Mouse (Mus musculus): ENCODE data around the gene 2610528J11Rik.
"Not testable (repeated sequence)": the region's sequence is repeated elsewhere in the genome, so short reads cannot be mapped to it uniquely, and the experiment has no call there.

Gene 2610528J11Rik

DNA sequence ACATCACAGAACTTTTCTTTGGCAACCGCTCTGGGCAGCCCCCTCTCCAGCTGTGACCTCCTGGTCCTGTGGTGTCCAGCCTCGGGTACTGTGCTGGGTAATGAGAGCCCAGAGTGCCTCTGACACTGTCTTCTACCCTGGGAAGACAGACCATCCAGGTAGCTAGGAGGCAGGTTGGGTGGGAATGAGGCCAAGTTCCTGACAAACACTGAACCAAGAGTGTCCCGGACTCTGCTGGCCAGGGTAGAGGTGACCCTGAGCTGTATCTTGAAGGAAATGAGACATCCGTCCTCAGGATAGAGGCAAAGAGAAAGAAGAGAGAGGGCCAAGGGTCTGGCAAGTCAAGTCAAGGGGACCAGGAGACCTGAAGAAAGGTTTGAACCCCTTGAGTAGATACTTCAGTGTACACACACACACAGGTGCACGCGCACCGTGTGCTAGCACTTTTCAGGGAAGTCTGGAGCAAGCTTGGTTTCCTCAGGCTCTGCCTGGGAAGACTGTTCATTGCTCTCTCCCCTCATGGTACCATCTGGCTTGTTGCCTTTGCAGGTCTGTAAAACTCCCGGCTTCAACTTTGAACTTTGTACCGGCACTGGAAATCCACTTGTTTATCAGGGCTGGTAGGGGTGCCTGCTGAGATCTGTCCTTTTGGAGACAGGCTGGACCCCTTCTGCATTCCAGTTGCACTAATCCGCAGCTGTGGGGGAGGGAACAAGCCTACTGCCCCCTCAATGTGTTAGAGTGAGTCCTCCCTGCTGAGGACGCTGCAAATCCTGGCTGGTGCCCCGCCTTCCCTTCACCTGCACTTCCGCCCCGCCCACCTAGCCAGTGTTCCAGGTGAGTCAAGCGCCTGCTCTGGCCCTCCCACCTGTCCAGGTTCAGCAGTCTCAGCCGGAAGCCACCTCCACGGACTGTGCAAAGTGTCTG is at the start of gene 2610528J11Rik:
Gene 2610528J11Rik, plus strand, starts transcription at position 592 of the 927 bp plus-strand sequence.
- DNase-seq = peak; percentile 93

DNA sequence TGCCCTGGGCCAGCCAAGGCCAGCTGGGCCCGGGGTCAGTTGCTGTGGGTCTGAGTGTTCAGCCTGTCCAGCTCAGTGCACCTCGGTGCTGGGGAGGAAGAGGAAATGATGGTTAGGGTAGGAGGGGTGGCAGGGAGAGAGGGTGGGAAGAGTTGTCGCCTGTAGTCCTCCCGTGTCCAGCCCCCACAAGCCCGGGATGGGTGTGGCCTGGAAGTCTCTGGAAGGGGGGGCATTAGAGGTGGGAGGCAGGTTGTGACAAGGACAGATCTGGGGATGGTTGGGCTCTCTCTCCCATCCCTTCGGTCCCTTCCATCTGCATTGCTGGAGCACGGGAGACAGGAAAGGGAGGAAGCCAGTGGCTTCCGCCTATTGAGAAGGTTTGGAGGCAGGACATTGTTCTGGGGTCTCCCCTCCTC is 37.1 kb upstream of the 2610528J11Rik start, which contains the start of gene Tie1:
Gene Tie1, minus strand, starts transcription at position 345 of the 416 bp plus-strand sequence.
- DNase-seq = peak; percentile 79

GRCm38 (mm10) chr4:118490461-118490860 is 36.3 kb upstream of the 2610528J11Rik start:
- no peak for DNase-seq

DNA sequence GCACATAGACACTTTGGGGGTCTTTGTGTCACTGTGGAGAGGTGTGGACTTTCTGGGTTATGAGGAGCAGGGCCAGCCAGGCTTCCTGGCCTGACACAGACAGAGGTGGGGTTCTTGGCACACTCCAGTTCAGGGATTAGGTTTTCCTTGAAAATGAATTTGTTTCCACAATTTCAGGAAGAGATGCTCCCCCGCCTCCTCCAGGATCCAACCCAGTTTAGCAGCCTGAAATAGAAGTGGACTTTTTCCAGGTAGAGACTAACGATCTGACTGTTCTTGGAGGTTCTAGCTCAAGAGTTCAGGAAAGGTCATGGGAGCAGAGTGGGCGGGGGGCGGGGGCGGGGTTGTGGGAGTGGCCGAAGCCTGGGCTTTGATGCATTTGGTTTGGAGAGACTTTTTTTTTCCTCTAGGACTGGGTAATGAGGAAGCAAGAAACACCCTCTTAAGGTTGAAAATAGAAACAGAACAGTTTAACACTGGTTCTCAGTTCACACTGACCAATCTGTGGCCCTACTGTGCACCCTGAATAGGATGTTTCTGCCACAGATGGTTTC is 26.6 kb upstream of the 2610528J11Rik start:
- peak; percentile 80 for DNase-seq

GRCm38 (mm10) chr4:118500792-118501191 is 26.0 kb upstream of the 2610528J11Rik start:
- DNase-seq = peak; percentile 68

GRCm38 (mm10) chr4:118505551-118505950 is 21.2 kb upstream of the 2610528J11Rik start:
- DNase-seq = no peak

- DNase-seq = not testable (repeated sequence)
Measured at GRCm38 (mm10) chr4:118507171-118507570, 19.6 kb upstream of the 2610528J11Rik start.

- no peak for DNase-seq
Measured at GRCm38 (mm10) chr4:118509050-118509449, 17.7 kb upstream of the 2610528J11Rik start.

GRCm38 (mm10) chr4:118516699-118517496 is 9.9 kb upstream of the 2610528J11Rik start:
- peak; percentile 78 for DNase-seq

- no peak for DNase-seq
Measured at GRCm38 (mm10) chr4:118517497-118518146, 9.2 kb upstream of the 2610528J11Rik start.

GRCm38 (mm10) chr4:118518208-118518607 is 8.6 kb upstream of the 2610528J11Rik start:
- DNase-seq = no peak

- DNase-seq = no peak
Measured at GRCm38 (mm10) chr4:118522248-118522647, 4.6 kb upstream of the 2610528J11Rik start.

GRCm38 (mm10) chr4:118523976-118524375 is 2.8 kb upstream of the 2610528J11Rik start:
- no peak for DNase-seq

- no peak for DNase-seq
Measured at GRCm38 (mm10) chr4:118525779-118526178, 1.0 kb upstream of the 2610528J11Rik start.

GRCm38 (mm10) chr4:118527335-118527681 is 509 bp downstream of the 2610528J11Rik start:
- no peak for DNase-seq

GRCm38 (mm10) chr4:118527720-118528119 is 921 bp downstream of the 2610528J11Rik start:
- peak; percentile 76 for DNase-seq

DNA sequence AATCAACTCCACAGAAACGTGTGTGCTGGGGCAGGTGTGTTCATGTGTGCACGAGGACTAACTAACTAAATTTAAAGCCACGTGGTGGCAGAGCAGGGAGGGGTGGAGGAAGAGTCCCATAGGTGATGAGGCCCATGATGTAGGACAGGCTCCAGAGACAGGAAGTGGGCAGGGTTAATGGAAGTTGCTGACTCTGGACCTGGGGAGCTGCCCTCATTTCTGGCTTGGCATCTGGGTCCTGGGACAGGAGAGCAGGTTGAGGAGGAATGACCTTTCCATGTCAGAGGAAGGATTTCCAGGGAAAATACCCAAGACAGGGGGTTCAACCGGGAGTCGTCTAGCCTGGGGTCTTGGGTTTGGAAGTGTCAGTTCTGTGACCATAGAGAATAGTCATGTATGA is 5.9 kb downstream of the 2610528J11Rik start:
- peak; percentile 66 for DNase-seq

- peak; percentile 82 for DNase-seq
Measured at GRCm38 (mm10) chr4:118533156-118533555, 6.4 kb downstream of the 2610528J11Rik start.

- peak; percentile 92 for DNase-seq
Measured at GRCm38 (mm10) chr4:118533605-118534004, 6.8 kb downstream of the 2610528J11Rik start.

- peak; percentile 81 for DNase-seq
Measured at GRCm38 (mm10) chr4:118535610-118536009, 8.8 kb downstream of the 2610528J11Rik start.

DNA sequence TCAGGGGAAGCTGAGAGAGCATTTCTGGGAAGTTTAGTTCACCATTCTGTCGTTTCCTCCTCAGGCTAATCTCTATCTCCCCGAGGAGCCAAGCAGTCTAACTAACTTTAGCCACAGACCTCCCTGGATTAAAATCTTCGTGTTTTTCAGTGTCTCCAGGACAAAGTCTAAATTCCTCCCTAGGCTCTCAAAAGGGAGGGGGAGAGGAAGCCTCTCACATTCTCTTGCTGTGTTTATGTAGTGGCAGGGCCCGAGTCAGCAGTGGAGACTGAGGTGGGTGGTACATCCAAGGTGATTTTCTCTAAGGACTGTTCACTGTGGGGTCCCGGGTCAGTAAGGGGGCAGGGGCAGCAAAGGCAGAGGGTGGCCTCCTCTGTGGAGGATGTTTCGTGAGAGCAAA is 11.0 kb downstream of the 2610528J11Rik start:
- peak; percentile 89 for DNase-seq

GRCm38 (mm10) chr4:118539904-118540303 is 13.1 kb downstream of the 2610528J11Rik start:
- DNase-seq = no peak
